Mouse (Mus musculus) heart, postnatal 36 days (tissue): ENCODE measurements around the gene Gstp2. TPM values are rescaled to one million over a fixed set of nuclear protein-coding genes. Genes with fewer than 3 reads are reported as not detected.
"Not testable (repeated sequence)": the region's sequence is repeated elsewhere in the genome, so short reads cannot be mapped to it uniquely, and the experiment has no call there.

ENCODE experiments used
- DNase-seq, 2 experiments: peaks; one replicate each; pipeline ENCODE4 v3.0.0; 2021 to 2022
- intact Hi-C: fragments of 180-260 bp; cut with DNase I; formaldehyde crosslinking; loops from one replicate; pipeline ENCODE4 v1.15.1; 2025
- total RNA-seq, 2 experiments: library from RNA; stranded (reverse); gene quantifications; 2 replicates each; pipeline ENCODE4 v1.2.3; 2021

Gene Gstp2
- total RNA-seq, 2 experiments from 2014 or later: 120 to 124 TPM

DNA sequence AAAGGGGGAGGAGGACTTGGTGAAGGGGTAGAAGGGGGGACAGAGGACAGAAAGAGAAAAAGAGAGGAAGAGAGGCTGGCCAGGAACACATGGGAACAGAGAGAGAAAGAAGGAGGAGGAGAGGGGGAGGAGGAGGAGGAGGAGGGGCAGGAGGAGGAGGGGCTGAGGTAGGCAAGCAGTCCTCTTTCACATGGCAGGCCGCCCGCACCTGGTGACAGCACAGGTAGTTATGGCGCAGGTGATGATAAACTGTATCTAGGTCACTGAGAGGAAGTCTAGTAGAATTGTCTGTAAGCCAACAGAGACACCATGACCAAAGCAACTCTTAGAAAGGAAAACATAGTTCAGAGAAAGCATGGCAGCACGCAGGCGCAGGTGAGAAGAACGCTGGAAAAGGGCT lies 25.6 kb upstream of the Gstp2 start:
- DNase-seq: no peak
- intact Hi-C loops: loop anchor here (1.0 kb wide), 1 partner anchor 14 kb away; no protein-coding TSS in a partner anchor

DNA sequence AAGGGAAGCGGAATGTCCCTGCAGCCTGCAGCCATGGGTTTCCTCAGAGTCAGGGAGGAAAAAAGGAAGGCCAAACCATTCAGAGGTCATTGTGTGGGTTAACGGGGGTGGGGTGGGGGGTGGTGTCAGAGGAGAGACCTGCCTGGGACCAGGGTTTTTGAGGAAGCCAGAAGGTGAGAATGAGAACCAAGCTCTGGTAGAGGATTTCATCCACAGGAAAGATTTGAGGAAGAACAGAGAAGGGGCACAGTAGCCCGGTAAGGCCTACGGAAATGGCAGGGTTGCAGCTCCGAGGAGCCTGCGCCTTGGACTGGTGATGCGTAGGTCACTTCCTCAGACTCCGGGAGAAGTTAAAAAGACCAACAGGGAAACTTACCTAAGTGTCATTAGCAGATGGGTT lies 24.9 kb upstream of the Gstp2 start:
- intact Hi-C loops: loop anchor here (1.0 kb wide), 1 partner anchor 13 kb away; no protein-coding TSS in a partner anchor
- DNase-seq: no peak

DNA sequence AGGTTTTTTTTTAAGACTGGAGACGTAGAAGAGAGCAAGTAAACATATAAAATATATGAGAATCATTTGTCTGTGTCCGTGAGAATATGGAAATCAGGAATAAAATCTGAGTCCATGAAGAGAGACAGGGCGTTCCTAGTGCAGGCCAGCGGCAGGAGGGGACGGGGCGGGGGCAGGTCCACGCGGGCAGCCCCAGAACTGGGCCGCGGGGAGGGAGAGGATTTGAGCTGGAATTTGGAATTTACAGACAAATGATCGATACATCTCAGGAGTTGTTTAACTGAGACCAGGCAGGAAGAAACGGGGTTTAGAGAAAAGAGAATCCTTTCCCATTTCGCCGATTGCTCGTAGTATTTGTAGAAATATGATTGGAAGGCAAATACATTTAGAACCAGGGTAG lies 24.5 kb upstream of the Gstp2 start:
- DNase-seq: no peak
- intact Hi-C loops: no loop called here

DNA sequence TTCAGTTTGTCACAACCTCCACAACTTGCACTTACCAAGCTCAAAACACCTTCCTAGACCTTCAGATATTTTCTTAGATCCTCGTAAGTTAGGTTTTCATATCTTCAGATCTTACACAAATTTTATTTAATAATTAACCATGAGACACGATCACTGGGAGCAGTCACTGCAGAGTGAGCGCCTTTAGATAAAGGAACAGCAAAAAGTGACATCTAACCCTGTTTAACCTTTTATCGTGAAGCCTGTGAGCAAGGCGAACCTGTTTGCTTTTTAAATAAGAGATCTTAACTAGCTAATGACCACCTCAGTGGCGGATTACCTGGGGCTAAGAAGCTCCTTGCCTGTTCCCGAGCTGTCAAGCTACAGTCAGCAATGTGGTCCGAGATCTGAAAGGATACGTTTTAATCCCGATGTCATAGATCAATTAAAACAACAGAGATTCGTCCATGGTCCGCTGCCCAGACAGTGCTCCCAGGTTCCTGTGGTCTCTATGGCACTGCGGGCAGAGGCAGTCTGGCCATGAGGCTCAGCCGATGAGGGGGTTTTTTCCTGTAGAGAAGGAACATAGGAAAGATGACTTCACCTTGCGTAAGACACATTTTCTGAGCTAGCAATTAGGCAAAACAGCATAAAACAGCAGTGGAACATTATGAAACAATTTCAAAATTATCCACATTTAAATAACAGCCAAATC lies 23.0 kb upstream of the Gstp2 start:
- DNase-seq: no peak
- intact Hi-C loops: no loop called here

DNA sequence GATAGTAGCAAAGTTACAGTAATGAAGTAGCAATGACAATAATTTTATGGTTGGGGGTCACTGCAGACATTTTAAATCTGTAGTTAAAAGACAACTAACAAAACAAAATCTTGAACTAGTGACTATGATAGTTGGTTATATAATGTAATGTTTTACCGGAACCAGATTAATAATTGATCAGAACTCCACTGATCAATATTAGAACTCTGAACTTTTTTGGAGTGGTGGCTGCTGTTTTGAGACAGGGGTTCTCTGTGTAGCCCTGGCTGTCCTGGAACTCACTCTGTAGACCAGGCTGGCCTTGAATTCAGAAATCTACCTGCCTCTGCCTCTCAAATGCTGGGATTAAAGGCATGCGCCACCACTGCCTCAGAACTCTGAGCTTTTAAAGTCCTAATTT lies 22.4 kb upstream of the Gstp2 start:
- intact Hi-C loops, DNase-seq: not testable (repeated sequence)

DNA sequence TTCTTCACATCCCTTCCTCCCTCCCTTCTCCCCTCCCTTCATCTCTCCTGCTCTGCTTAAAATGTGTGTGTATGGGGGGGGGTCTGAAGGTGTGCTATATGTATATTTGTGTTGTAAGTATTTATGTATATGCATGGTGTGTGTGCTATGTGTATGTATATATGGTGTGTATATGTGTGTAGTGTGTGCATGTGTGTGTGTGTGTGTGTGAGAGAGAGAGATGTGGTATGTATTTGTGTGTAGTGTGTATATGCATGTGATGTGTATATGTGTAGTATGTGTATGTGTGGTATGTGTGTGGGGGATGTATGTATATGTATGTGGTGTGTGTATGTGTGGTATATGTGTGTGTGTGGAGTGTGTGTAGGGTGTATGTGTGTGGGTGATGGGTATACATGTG lies 21.1 kb upstream of the Gstp2 start:
- intact Hi-C loops: no loop called here
- DNase-seq: no peak

DNA sequence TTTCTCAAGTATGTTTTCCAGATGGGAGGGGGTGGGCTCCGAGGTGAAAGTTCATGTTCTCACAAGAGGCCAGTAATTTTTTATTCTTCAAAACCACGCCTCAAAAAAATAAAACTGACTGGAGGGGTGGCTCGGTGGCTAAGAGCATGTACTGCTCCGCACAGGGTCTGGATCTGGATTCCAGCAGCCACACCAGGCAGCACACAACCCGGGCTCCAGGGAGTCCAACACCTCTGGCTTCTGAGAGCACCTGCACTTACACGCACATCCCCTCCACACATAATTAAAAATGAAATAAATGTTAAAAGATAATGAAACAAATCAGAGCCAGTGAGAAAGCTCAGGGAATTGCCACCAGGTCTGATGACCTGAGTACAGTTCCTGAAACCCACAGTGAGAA lies 20.5 kb upstream of the Gstp2 start:
- no peak for DNase-seq
- intact Hi-C loops: no loop called here

DNA sequence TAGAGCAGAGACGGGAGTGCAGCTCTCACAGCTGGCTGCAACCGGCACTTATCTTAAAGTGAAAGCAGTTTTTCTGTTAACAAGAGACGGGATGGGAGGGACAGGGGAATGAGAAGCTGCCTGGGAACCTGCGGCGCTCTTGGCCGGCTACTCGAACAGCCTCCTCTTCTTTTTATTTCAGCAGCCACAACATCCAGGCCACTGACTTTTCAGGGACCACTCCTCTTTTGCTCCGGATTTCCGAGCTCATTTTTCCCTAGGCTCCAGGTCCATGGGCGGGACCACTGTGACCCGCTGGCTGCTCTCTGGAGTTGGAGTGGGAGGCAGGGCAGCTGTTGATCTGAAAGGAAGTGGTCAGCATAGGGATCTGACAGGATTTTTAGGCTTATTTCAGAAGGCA lies 18.7 kb upstream of the Gstp2 start:
- DNase-seq, intact Hi-C loops: not testable (repeated sequence)

DNA sequence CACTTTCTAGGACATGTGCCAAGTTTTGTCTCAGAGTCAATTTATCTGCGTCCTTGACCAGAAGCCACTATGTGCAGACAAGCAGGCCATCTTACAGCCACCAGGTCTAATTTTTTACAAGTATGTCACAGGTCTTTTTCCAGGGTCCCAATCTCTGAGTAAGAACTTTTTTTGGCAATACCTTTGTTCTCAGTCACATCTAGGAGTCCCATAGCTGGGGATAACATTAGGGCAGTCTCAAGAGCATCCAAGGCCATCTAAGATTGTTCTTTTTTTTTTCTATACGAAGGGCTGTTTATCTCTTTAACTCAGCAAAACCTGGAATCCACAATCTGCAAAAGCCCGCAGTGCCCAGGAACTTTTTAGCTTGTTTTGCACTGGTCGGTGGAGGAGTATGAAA lies 17.5 kb upstream of the Gstp2 start:
- intact Hi-C loops, DNase-seq: not testable (repeated sequence)

DNA sequence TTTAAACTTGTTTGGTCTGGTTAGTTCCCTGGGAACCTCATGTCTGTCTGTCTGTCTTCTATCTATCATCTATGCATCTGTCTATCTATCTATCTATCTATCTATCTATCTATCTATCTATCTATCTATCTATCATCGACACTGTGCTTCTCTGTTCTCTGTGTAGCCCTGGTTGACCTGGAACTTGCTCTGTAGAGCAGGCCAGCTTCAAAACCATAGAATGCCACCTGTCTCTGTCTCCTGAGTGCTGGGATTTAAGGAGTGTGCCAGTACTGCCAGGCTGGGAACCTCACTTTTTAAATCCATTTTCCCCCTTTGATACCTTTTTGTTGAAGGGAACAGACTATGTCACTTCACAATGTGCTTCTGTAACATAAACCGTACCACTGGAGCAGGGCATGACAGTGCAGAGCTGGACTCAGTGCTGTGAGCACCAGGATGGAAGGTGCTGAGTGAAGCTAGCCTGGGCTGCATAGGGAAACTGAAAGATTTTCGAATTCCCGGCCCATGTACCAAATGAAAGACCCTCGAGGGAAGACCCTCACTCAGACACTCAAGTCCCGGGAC lies 15.2 kb upstream of the Gstp2 start:
- no peak for DNase-seq
- intact Hi-C loops: no loop called here

DNA sequence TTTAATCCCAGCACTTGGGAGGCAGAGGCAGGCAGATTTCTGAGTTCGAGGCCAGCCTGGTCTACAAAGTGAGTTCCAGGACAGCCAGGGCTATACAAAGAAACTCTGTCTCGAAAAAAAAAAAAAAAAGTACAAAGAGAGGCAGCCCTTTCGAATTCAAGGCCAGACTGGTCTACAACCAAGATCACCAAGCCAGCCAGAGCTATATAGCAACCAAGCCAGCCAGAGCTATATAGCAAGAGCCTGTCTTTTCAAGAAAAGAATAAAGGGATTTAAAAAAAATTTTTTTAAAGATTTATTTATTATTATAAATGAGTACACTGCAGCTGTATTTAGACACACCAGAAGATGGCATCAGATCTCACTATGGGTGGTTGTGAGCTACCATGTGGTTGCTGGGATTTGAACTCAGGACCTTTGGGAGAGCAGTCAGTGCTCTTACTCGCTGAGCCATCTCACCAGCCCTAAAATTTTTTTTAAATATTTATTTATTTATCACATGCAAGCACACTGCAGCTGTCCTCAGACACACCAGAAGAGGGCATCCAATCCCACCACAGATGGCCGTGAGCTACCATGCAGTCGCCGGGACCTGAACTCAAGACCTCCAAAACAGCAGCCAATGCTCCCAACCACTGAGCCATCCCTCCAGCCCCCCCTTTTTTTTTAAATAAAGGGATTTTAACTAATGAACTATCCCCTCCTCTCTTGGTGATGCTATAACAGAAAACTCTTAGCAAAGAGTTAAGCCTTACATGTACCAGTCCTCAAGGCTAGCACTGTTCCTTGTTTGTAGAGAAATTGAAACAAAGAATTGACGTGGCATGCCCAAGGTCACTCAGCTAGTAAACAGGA lies 14.4 kb upstream of the Gstp2 start:
- intact Hi-C loops, DNase-seq: not testable (repeated sequence)

DNA sequence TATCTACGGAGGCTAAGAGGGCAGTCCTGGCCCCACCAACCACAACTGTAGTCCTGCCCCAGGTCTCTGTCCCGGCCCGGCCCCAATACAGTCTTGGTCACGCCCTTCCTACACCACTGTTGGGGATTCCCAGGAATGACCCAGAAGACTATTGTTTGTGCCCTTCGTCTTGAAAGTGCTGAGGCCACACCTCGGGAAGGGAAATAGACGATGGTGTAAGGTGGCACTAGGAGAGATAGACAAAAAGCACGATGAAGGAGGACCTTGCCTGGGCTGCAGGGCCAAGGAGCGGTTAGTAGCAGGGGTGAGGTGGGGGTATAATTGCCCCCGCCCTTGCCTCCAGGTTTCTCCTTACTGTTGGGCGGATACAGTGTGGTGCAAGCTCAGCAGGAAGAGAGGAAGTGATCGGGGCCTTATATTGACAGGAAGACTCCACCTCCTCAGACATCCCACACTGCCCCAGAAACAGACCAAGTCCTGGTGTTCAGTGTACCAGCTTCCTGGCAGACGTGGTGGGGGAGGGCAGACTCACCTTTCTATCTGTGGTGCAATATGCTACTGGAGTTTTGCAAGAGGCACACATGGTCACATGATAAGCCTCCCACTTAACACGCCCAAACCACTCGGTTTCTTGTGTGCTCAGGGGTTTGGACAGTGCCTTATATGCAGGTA lies 13.4 kb upstream of the Gstp2 start, which contains the start of gene Gstp3:
Gene Gstp3 (minus strand): TSS at position 501 of the 672 bp plus-strand sequence.
- no peak for DNase-seq
- intact Hi-C loops: no loop called here

DNA sequence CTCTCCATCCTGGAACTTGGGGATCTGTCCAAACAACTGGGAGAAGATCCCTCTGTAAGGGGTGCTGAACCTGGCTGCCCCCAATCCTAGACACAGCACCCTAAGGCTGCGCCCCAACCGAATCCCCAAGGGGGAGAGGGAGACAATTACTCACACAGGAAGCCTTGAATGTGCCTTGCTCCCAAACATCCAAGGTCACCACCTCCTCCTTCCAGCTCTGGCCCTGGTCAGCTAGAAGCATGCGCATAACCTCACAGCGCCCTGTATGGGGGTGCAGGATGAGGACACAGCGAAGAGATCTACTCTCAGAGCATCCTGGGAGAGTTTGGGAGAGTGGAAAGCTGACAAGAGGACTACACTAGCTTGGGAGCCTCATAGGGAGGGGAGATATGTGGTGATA lies 12.8 kb upstream of the Gstp2 start:
- no peak for DNase-seq
- intact Hi-C loops: no loop called here

DNA sequence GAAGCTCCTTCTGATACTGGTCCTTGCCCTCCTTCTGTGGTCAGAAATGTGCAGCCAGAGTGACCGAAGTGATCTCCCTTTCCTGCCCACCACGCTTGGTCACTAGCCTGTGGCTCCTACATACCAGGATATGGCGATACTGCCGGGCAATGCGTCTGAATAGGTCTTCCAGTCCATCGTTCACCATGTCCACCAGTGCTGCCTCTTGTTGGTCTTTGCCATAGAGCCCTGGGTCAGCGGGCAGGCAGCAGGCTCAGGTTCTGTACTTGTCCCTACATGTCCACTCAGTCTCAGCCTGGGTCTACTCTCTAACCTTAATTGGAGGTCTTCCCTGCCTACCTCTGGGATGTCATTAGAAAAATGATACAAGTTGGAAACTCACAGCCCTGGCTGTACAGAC lies 12.1 kb upstream of the Gstp2 start:
- no peak for DNase-seq
- intact Hi-C loops: loop anchor here (1.0 kb wide), 1 partner anchor 13 kb away; no protein-coding TSS in a partner anchor

DNA sequence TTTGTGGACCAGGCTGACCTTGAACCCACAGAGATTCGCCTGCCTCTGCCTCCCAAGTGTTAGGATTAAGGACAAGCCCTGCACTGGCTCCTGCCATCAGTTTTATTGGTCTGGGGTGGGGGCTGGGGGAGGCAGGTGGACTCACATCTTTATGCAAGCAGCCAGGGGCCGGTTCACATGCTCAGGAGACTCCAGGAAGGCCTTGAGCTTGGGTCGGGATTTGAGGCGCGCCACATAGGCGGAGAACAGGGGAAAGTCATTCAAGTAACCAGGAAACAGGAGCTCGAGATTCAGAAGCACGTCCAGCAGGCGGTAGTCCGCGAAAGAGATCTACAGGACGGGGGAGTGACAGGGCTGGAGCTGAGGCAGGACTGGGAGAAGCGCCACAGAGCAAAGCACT lies 11.6 kb upstream of the Gstp2 start:
- intact Hi-C loops: loop anchor here (1.0 kb wide), 1 partner anchor 14 kb away; no protein-coding TSS in a partner anchor
- no peak for DNase-seq

DNA sequence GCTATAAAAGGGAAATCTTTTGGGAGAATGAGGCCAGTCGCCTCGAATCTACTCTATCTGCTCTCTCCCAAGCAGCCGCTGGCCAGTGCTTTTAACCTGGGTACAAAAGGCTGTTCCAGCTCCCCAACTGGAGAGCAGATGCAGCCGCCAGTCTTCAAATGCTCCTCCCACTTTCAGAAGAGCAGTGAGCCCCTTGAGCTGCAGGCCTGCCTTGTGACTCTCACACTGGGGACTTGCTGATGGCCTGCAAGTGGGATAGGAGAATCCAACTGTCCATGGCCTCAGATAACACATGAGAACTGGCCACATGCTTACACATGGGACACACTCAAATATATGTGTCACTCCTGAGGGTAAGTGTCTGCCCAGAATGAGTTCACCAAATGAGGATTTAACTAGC lies 10.9 kb upstream of the Gstp2 start:
- DNase-seq: no peak
- intact Hi-C loops: loop anchor here (1.0 kb wide), 1 partner anchor 15 kb away; no protein-coding TSS in a partner anchor

DNA sequence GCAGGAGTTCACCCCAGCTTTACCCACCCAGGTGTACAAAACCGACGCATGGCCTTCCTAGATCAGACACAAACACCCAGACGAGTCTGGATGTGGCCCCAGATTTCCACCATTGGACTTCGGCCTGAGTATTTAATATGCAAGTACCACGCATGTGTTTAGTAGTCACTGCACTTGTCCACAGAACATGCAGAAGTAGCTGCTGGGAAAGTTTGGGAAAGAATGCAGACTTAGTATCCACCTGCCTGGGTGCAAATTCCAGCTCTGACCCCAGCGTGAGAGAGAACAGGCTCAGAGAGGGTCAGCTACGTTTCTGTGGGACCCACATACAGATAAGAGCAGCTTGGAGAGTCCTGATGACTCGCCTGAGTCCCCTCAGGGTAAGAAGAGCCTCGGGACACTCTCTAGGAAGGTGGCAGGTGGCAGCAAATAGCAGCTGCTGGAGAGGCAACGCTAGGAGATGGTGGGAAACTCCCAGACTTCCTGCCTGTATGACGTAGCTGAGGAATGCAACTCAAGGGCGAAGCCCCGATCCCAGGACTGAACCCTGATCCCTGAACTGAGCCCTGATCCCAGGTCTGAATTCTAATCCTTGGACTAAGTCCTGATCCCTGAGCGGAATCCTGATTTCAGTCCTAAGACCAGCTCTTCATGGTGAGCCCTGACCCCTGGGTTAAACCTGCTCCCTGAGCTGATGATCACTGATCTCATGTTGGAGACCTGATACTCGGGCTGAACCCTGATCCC lies 10.3 kb upstream of the Gstp2 start:
- intact Hi-C loops: no loop called here
- DNase-seq: no peak

DNA sequence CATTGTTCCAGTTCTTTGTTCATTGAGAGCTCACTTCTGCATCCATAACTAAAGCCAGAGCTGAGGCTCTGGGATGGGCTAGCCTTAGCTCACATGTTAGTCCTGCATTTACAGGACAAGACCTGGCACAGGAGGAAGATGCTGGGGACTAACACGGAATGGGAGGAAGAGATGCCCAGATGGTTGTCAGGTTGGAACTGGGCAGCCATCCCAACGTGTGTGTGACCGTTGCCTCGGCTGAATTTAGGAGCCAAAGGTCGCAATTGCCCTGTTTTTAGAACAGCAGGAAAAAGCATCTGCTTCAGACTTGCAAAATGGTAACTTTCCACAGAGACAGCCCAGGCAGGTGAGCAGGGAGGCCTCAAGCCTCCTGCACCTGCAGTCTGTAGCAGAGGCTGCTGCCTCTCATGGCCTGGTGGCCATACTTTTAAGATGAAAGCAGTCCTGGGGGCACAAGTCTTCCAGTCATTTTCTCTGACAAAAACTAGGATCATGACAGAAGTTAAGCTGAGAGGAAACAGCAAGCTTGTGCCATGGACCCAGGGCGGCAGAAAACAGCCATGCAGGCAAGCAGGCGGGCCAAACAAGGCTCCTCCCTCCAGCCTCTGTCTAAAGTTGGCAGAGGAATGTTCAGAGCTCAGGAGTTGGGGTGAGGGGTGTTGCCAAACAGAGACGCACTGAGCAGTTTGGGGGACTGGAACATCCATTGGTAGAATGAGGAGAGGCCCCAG lies 9.6 kb upstream of the Gstp2 start:
- intact Hi-C loops: no loop called here
- DNase-seq: no peak

DNA sequence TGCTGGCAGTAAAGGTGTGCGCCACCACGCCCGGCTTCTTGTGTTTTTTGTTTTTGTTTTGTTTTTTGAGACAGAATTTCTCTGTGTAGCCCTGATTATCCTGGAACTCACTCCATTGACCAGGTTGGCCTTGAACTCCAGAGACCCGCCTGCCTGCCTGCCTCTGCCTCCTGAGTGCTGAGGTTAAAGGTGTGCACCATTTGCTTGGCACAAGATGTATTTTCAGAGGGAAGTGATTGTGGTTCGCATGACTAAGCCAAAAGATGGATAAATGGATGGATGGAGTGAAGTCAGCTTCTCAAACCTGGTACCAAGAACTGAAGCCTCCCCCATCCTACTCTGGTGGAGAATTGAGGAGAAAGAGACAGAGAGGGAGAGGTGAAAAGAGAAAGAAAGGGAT lies 8.8 kb upstream of the Gstp2 start:
- no peak for DNase-seq
- intact Hi-C loops: no loop called here
